16 mouse cellular contexts compared by ENCODE assay signal in genomic region chr1:58114666-58115375, GRCm38 (mm10). TPM values are rescaled to one million over a fixed set of nuclear protein-coding genes. Genes with fewer than 3 reads are reported as not detected.
"Had no signal": no experiment of that assay in that cellular context is flagged by ENCODE, and none has a peak within 500 bp of the region (broad histone marks: within the 10 kb centered on the region; RNA-seq: fewer than 3 reads in every experiment).

No protein-coding gene starts in this region.

- H3K27me3 ChIP-seq: lung, embryonic 15.5 days; midbrain, embryonic 12.5 days; neural tube, embryonic 13.5 days had no signal

- H3K9me3 ChIP-seq: lung, embryonic 15.5 days; midbrain, embryonic 12.5 days; neural tube, embryonic 13.5 days had no signal

- H3K4me1 ChIP-seq: megakaryocyte, embryonic 14.5 days; midbrain, embryonic 12.5 days had no signal

- H3K36me3 ChIP-seq: lung, embryonic 15.5 days; midbrain, embryonic 12.5 days; neural tube, embryonic 13.5 days had no signal

- DNase-seq: left cerebral cortex, postnatal 4 days; retina, postnatal 1 day; right cerebral cortex, postnatal 4 days; spleen, adult 18-20 months; thymus, adult 18-20 months; thymus, postnatal 14 days had no signal

- H3K9ac ChIP-seq: liver, embryonic 14.5 days; lung, embryonic 15.5 days; midbrain, embryonic 12.5 days; neural tube, embryonic 13.5 days had no signal

- H3K4me3 ChIP-seq: layer of hippocampus, adult 2 months; lung, embryonic 15.5 days; megakaryocyte, embryonic 14.5 days; midbrain, embryonic 12.5 days; neural tube, embryonic 13.5 days had no signal

- ATAC-seq: hindbrain, embryonic 16.5 days; inflammation-experienced regulatory T-cells, adult 6 months; intestine, postnatal 0 days; midbrain, embryonic 16.5 days had no signal

- H3K27ac ChIP-seq: layer of hippocampus, adult 2 months; liver, embryonic 14.5 days; midbrain, embryonic 12.5 days; neural tube, embryonic 13.5 days had no signal

- H3K4me2 ChIP-seq: lung, embryonic 15.5 days; midbrain, embryonic 12.5 days; neural tube, embryonic 13.5 days had no signal

RNA-seq across cellular contexts. Expression of gene Aox3, which starts 1.9 kb away (rescaled TPM):
- polyA plus RNA-seq: inflammation-experienced regulatory T-cells, adult 6 months had no signal
